Mouse (Mus musculus) brain, embryonic 18.5 days (tissue): ENCODE data around the gene Rnf135.
"Not testable (repeated sequence)": the region's sequence is repeated elsewhere in the genome, so short reads cannot be mapped to it uniquely, and the experiment has no call there.

Experiments used
- DNase-seq: peaks from one replicate; pipeline ENCODE4 v3.0.0-alpha.2; 2012; ENCODE audit warnings: low read depth, low spot score

The Rnf135 gene

DNA sequence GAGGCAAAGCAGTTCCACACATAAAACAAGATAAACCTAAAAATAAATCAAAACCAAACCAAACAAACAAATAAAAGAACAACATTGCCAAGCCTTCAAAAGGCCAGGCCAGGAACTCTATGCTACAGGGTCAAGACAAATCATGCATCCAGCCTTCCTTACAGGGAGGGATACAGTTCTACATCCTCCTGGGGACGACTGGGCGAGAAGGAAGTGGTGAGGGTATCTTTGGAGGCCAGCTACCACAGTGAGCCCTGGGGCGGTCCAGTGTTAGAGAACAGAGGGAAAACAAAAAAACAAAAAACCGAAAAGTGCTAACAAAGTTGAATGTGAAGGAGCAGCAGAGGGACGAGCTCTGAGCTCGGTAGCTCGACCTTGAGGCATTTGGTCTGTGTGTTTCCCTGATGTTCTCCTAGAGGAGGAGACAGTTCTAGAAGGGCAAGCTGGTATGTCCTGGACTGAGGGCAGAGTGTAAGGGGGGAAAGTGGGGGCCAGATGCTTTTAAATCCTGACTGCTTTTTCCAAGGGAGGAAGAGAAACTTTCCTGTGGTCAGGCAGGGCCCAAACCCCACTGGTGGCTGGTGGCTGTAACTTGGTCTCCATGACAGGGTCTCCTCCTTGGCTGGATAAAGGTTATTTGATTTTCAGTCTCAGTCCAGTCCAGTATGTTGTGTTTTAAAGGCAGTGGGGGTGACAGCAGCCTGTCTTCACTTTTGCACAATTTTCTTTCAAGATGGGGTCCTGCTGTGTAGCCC, 20.1 kb upstream of the Rnf135 start:
- no peak for DNase-seq

- DNase-seq = no peak
Measured at GRCm38 (mm10) chr11:80164224-80164623, 19.4 kb upstream of the Rnf135 start.

DNA sequence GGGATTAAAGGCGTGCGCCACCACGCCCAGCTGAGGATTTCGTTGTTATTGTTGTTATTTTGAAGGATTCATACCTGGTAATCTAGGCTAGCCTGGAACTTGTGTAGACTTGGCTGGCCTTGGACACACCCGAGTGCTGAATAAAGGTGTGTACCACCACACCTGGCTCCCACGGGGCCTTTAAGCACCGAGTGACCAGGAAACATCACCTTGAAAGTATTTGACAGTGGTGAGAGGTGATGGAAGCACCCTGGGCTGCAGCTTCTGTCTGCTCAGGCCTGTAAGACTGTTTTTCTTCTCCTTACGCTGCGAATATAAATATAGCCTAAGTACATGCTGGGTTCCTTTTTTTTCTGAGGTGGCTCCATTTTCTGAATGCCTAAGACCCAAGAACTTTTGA, 15.5 kb upstream of the Rnf135 start:
- no peak for DNase-seq

DNA sequence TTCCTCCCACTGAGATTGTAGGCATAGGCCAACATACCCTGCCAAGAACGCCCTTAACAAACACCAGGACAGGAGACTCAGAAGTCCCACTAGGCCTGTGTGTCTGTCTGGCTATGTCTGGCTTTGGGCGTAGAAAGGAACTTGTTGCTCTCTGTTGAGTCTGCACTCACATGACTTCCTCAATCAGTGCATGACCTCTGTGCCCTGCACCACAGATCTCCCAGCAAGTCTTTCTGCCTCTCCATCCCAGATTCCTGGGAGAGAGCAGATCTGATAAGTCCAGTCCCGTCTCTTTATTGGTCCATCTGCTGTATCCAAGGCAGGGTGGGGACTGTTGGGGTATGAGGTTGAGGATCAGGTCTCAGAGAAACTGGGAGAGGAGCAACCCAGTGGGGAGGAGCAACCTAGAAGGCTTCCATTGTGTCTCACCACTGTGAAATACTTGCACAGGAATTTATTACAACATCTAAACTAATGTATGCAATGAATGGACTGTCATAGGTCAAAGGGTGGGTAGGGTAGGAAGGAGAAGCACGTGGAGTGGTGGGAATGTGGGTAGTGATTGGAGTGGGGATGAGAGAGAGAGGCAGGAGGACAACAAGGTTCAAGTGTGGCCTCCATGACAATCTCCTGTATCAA, 14.9 kb upstream of the Rnf135 start:
- no peak for DNase-seq

GRCm38 (mm10) chr11:80169629-80170028, 14.0 kb upstream of the Rnf135 start:
- DNase-seq = no peak

DNA sequence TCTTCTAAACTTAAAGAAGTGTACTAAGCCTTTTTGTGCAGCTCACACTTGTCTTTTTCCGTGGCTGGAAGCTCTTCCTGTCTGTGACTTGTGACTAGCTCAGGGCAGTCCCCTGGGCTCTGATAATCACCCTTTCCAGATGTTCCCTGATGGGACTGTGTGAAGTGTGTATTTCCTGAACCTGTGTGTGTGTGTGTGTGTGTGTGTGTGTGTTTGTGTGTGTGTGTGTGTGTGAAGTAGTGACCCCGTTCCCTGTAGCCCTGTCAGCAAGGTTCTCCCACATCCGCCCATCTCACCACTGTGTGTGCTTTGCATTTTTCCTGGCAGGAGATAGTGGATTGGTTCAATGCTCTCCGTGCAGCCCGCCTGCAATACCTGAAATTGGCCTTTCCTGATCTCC, 13.3 kb upstream of the Rnf135 start:
- no peak for DNase-seq

- no peak for DNase-seq
Measured at GRCm38 (mm10) chr11:80171884-80172283, 11.8 kb upstream of the Rnf135 start.

DNA sequence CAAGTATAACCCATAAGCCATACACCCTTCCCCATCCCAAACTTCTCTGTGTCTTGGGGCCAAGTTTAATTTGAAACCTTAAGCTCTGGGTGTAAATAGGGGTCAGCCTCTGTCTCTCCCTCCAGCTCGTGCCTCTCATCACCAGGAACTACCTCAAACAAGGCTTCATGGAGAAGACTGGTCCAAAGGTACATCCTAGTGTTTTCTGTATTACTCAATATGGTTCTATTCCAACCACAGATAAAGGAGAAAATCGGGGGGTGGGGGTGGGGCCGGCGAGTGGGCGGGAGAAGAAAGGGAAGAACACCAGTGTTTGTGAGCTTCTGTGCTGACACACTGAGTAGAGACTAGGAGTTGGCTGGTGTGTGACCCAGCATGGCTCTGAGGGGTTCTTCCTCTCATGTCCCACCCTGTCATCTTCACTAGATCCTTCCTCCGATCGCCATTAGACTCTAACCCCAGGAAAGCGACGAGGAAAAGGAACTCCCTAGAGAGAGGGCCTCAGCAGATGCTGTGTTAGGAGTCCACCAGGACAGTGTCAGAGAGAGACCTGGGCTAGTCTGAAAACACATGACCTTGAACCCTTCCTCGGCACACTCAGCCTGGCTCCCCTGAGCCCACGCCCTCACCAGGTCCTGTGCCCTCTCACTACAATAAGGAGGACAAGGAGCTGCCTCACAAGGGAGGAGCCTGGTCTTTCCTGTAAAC, 9.5 kb upstream of the Rnf135 start:
- DNase-seq = no peak

DNA sequence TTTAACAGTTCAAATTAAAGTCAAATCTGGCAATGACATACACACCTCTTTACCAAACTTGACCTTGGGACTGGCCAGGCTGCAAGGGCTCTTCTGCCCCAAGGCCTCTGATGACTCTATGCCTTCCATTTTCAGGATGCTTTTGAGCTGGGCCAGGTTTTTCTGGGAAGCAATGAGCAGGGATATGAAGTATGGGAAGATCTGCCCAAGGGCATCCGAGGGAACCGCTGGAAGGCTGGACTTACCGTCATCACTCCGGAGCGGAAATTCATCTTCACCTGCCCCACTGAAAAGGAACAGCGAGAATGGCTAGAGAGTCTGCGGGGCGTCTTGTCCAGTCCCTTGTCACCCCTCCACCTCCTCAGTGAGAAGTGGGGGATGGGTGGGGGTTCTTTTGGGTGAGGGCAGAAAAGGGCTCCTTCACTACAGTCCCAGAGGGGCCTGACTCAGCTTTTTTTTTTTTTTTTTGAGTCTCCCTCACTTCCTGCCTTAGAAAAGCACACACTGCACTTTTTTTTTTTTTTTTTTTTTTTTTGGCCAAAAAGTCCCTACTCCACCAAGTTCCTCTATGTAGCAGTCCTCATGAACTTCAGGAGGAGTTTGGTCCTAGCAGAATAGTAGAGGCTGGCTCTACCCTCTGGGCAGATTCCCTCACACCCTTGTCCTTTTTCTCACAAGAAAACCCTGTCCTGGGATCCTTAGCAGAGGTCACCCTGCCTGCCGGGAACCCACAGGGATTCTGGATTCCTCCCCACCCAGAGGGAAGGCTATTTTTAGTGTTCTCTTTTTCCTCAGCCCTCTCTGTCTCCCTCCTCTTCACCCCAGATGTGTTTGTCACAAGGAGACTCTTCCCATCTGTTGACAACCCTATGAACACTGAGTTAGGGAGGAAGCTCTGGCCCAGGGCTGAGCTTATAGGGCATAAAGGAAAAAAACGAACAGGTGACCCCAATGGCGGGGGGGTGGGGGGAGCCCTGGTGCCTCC, 6.4 kb upstream of the Rnf135 start:
- DNase-seq = no peak

DNA sequence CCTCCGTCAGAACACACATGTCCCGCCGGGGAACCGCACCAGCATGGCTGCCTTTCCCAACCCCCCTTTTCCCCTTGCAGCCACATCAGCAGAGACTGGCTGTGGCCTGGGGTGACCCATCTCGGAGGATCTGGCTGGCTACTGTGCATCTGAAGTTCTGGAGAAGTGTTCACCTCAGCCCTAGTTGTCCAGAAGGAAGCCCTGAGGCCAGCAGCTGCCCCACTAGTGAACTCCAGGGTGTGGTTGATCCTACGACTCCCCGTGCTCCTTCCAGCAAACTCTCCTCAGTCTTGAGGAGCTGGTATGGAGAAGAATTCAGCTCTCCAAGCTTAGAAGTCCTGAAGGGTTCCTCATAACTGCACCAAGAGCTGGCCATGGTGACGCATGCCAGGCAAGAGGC, 5.3 kb upstream of the Rnf135 start:
- DNase-seq = no peak

DNA sequence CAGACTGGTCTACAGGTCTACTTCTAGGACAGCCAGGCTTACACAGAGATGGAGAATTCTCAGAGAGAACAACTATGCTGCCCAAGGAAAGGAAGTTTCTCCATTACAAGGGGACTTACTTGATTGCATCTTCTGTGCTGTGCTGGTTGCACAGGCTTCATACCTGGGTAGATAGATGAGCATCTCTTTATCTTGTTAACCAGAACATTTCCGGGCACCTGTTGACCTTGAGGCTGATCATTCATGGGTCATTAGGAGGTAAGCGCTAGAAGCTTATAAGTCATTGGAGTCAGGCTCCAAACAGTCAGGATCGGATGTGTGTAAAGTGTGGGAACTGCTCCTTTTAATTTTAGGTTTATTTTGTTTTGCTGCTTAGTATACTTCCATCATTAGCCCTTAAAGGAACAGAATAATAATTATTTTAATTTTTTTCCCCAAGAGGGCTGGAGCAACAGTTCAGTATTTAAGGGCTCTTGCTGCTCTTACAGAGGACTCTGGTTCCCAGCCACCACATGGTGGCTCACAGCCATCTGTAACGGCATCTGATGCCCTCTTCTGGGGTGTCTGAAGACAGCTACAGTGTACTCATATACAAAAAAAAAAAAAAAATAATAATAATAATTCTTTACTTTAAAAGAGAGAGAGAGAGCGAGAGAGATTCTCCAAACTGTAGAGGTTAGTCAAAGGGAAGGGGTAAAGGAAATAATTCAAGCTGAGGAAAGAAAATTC, 2.5 kb upstream of the Rnf135 start:
- no peak for DNase-seq

GRCm38 (mm10) chr11:80183054-80183704, 472 bp upstream of the Rnf135 start:
- DNase-seq = not testable (repeated sequence)

DNA sequence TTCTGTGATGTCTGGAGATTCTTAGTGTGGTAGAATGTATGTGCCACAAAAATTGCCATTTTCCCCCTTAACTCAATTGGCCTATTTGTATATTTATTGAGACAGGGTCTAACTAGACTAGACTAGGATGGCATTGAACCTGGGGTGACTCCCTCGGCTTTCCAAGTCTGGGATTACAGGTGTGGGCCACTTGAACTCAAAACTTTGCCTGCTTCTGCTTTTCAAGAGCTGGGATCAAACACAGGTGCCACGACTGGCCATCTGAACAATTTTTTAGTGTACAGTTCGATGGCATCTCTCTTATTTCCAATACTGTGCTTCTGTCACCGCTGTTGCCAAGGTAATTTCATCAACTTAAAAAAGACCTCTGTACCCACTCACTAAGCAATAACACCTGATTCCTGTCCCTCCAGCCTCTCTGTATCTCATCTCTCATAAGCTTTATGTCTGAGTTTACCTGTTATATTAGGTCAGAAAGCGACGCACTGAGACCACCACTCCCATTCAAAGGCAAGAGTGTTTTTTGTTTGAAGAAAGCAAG, 950 bp downstream of the Rnf135 start:
- DNase-seq = no peak

- DNase-seq = not testable (repeated sequence)
Measured at GRCm38 (mm10) chr11:80185441-80185976, 1.9 kb downstream of the Rnf135 start.

DNA sequence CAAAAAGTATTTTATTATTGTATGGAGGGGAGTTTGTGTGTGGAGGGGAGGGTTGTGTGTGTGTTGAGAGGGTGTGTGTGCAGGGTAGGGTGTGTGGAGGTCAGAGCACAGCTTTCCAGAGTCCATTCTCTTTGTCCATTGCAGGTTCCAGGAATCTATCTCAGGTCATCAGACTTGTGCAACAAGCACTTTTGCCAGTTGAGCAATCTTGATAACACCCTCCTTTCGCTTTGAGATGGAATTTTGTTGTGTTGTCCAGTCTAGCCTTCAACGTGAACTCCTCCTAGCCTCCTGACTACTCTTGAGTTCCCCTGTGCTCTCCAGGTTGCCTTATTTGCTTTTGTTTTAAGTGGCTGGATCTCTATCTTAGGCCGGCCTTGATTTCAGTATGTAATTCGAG, 6.6 kb downstream of the Rnf135 start:
- DNase-seq = no peak

GRCm38 (mm10) chr11:80193827-80194226, 10.2 kb downstream of the Rnf135 start:
- no peak for DNase-seq

- no peak for DNase-seq
Measured at GRCm38 (mm10) chr11:80196351-80196750, 12.7 kb downstream of the Rnf135 start.

DNA sequence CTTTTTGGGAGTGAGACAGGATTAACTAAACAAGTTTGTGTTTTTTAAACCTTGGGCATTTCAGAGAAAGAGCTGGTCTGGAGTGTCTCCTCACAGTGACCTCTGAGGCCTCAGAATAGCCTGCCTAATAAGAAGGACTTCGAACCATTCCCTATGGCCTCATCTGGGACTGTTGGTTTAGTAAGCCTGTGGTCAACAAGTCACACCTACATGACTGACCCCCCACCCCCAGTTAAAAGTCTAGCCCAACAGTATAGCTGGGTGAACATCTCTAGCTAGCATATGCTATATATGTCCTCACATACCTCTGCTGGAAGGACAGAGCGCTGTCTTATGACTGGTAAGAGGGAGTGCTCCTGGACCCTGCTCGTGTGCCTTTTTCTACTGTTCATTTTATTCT, 15.7 kb downstream of the Rnf135 start:
- DNase-seq = no peak

GRCm38 (mm10) chr11:80199773-80200172, 16.1 kb downstream of the Rnf135 start:
- DNase-seq = no peak

- DNase-seq = no peak
Measured at GRCm38 (mm10) chr11:80200326-80200725, 16.7 kb downstream of the Rnf135 start.
